Mouse (Mus musculus) embryonic fibroblast, embryonic 13.5 days (primary cell): Measurements from ENCODE around the gene Reep3.

Source experiments
- CTCF ChIP-seq: IDR thresholded peaks from 2 replicates; pipeline ENCODE4 v1.5.1; 2011; ENCODE audit warnings: mild to moderate bottlenecking, control low read depth, low read length, moderate library complexity, borderline replicate concordance; ENCODE audit not compliant: insufficient read depth
- POLR2A ChIP-seq: IDR thresholded peaks from 2 replicates; pipeline ENCODE4 v1.6.1; 2011; ENCODE audit warnings: low read depth, mild to moderate bottlenecking, control low read depth, low read length, moderate library complexity

GRCm38 (mm10) chr10:67072600-67072999 is 24.1 kb downstream of the Reep3 start:
- TF ChIP-seq POLR2A = no peak
- no peak for TF ChIP-seq CTCF
